Mouse (Mus musculus) neutrophil, adult 83 days (primary cell): Measurements from ENCODE around the gene Slc39a8. TPM values are rescaled to one million over a fixed set of nuclear protein-coding genes. Genes with fewer than 3 reads are reported as not detected.

Source experiments
- total RNA-seq, 2 experiments: library from RNA; stranded (reverse); gene quantifications; one replicate each; pipeline ENCODE4 v1.2.4; 2023

Slc39a8 gene
- total RNA-seq: 1 to 10 TPM; 5.3 to 6.9 TPM

DNA sequence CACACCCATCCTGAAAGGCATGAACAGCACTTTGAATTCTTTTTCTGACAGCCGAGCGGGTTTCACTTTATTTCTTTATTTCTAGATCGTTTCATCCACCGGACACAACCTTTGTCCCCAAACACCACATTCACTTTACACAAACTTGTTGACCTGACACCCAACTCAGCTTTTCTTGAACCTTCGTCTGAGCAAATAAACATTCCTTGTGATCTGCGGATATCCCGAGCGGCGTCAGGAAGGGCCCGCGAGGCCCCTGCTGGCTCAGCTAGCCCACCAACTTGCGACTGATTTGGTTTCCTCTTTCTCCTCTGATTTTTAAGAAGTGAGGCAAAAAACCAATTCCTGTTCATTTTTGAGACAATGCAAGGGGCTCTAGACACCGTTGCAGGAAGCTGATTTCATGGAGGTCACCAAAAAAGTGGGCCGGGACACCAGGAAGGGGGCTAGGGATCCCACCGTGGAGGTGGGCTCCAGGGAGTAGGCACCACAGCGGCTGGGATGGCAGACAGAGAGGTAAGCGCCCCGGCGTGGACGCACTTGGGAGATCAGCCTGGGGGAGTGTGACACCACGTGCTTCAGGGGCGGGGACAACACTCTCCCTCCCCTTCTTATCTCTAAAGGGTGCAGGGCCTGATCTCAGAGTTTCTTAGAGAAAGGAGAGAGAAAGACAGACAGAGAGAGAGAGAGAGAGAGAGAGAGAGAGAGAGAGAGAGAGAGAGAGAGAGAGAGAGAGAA lies at the start of gene Slc39a8:
TSS of gene Slc39a8 (plus strand) at position 264 of the 738 bp plus-strand sequence.

Other genes starting within 250 kb of the Slc39a8 start
- 100 to 1,000 TPM; 132 to 148 TPM for gene Nfkb1, start 133.7 kb upstream of the Slc39a8 start, total RNA-seq